8 mouse cellular contexts compared by ENCODE assay signal in genomic region chrX:36796163-36796581, GRCm38 (mm10). TPM values are rescaled to one million over a fixed set of nuclear protein-coding genes. Genes with fewer than 3 reads are reported as not detected.
DNase-seq lines count a peak whose midpoint lies in the region; ATAC-seq and TF ChIP-seq lines count a peak whose summit lies in the region.

No protein-coding gene starts in this region.

- H3K4me1 ChIP-seq in MEL (ENCODE audit: control insufficient read depth in 1 of 2, insufficient read depth in 2 of 2, low read length in 2 of 2): peaks cover 3% of the 10 kb centered on the region in 2 experiments; a peak in 3 of 4 replicates
- H3K4me1 ChIP-seq in hindbrain, embryonic 12.5 days: peaks cover 3% of the 10 kb centered on the region; the same call in 1 of the 2 replicates

- ATAC-seq in hindbrain, embryonic 12.5 days (ENCODE audit: low FRiP score): peak; percentile 78

- peaks cover 1 to 7% of the 10 kb centered on the region in 2 experiments; a peak in 3 of 4 replicates for H3K36me3 ChIP-seq in MEL (ENCODE audit: control insufficient read depth in 1 of 2, insufficient read depth in 2 of 2, low read length in 2 of 2)
- peaks cover 7% of the 10 kb centered on the region; the same call in 1 of the 2 replicates for H3K36me3 ChIP-seq in hindbrain, embryonic 12.5 days

- WGBS in hindbrain, embryonic 12.5 days: 13% methylated on average over 36 of the region's 41 CpGs

- H3K27me3 ChIP-seq in MEL (ENCODE audit: control insufficient read depth in 1 of 2, insufficient read depth in 2 of 2, low read length in 2 of 2): no peaks in the 10 kb centered on the region
- no peaks in the 10 kb centered on the region for H3K27me3 ChIP-seq in hindbrain, embryonic 12.5 days

- peak overlapping the region; percentile 99 for H3K9ac ChIP-seq in MEL (ENCODE audit: control insufficient read depth, low read depth, low read length, poor library complexity, severe bottlenecking)
- peak overlapping the region; percentile 78 for H3K9ac ChIP-seq in hindbrain, embryonic 12.5 days

- H3K4me3 ChIP-seq in MEL (ENCODE audit: control insufficient read depth in 1 of 2, insufficient read depth in 1 of 2, low read depth in 2 of 2, low read length in 2 of 2): peak overlapping the region; percentile 49 to 84
- H3K4me3 ChIP-seq in hindbrain, embryonic 12.5 days: peak overlapping the region; percentile 59

- DNase-seq in MEL (ENCODE audit: low read depth, low spot score): peak; percentile 77
- peak; percentile 87 for DNase-seq in cerebellum, adult 9-11 months
- DNase-seq in frontal cortex, postnatal 10 days (ENCODE audit: low spot score in 2 of 2): peak; percentile 74 to 81
- DNase-seq in layer of hippocampus, postnatal 25 days (ENCODE audit: extremely low spot score in 1 of 2, low spot score in 1 of 2): peak; percentile 69 to 80
- DNase-seq in lung, postnatal 14 days: peak; percentile 85
- DNase-seq in ovary, postnatal 36 days (ENCODE audit: low spot score): peak; percentile 82
- DNase-seq in thymus, postnatal 14 days: peak; percentile 86

- TF ChIP-seq EP300 in MEL (IDR thresholded peaks at IDR 0.05; ENCODE audit: low read depth in 1 of 2, low read length in 2 of 2): no peak

- peak; percentile 55 to 89 (median 66) for TF ChIP-seq CTCF in MEL (IDR thresholded peaks at IDR 0.05 in 2 of 3, conservative IDR thresholded peaks at IDR 0.05 in 1 of 3; ENCODE audit: control insufficient read depth in 1 of 3, insufficient read depth in 1 of 3, low read depth in 2 of 3, low read length in 3 of 3, poor library complexity in 1 of 3, severe bottlenecking in 1 of 3)

- peaks cover 15% of the 10 kb centered on the region for H3K79me2 ChIP-seq in MEL (ENCODE audit: control insufficient read depth, insufficient read depth, low read length, poor library complexity)

- no peak; a peak in 1 of 4 replicates for TF ChIP-seq POLR2A in MEL (IDR thresholded peaks at IDR 0.05; ENCODE audit: control insufficient read depth in 1 of 2, insufficient read depth in 1 of 2, low read depth in 1 of 2, low read length in 2 of 2, poor library complexity in 1 of 2)

- no peak for TF ChIP-seq RAD21 in MEL (IDR thresholded peaks at IDR 0.05; ENCODE audit: low read depth, low read length)

- H3K4me2 ChIP-seq in hindbrain, embryonic 12.5 days (replicated peaks): peak overlapping the region; percentile 51

- peak overlapping the region; percentile 93 for H3K27ac ChIP-seq in MEL (ENCODE audit: control insufficient read depth, low read depth, low read length)
- H3K27ac ChIP-seq in hindbrain, embryonic 12.5 days: peak overlapping the region; percentile 85

- no peaks in the 10 kb centered on the region for H3K9me3 ChIP-seq in MEL (replicated peaks; ENCODE audit: insufficient read depth, low read length)
- H3K9me3 ChIP-seq in hindbrain, embryonic 12.5 days (replicated peaks): no peaks in the 10 kb centered on the region

TF ChIP-seq in MEL, 35 proteins besides CTCF, POLR2A, EP300 and RAD21:
- TF ChIP-seq POLR2AphosphoS2 (IDR thresholded peaks at IDR 0.05; ENCODE audit: low read length) (0 out of 2 replicates have a peak, but pooled peaks have one; percentile 50), SIN3A (IDR thresholded peaks at IDR 0.05; ENCODE audit: low read length) (peak; percentile 33; the same call in 1 of the 2 replicates), UBTF (IDR thresholded peaks at IDR 0.05; ENCODE audit: borderline replicate concordance, insufficient read depth, low read depth, low read length) (no peak), HCFC1 (IDR thresholded peaks at IDR 0.05; ENCODE audit: low read depth, low read length) (peak; percentile 47), USF2 (IDR thresholded peaks at IDR 0.05; ENCODE audit: borderline replicate concordance in 1 of 2, insufficient read depth in 1 of 2, low read depth in 1 of 2, low read length in 2 of 2) (no peak), TBP (IDR thresholded peaks at IDR 0.05; ENCODE audit: low read depth, low read length) (no peak), MAX (IDR thresholded peaks at IDR 0.05; ENCODE audit: low read length) (peak; percentile 75), SMC3 (IDR thresholded peaks at IDR 0.05; ENCODE audit: low read depth, low read length) (no peak), USF1 (IDR thresholded peaks at IDR 0.05; ENCODE audit: low read depth, low read length) (peak; percentile 30; the same call in 1 of the 2 replicates), CHD2 (IDR thresholded peaks at IDR 0.05; ENCODE audit: low read length) (no peak), NRF1 (IDR thresholded peaks at IDR 0.05; ENCODE audit: insufficient read depth, low read depth, low read length, poor library complexity, severe bottlenecking) (0 out of 2 replicates have a peak, but pooled peaks have one; percentile 17), CHD1 (IDR thresholded peaks at IDR 0.05; ENCODE audit: low read depth, low read length) (peak; percentile 16; the same call in 1 of the 2 replicates), MYC (IDR thresholded peaks at IDR 0.05; ENCODE audit: low read depth, low read length) (peak; percentile 81), MXI1 (IDR thresholded peaks at IDR 0.05; ENCODE audit: low read depth, low read length) (peak; percentile 75)

RNA-seq across cellular contexts. Expression of gene Slc25a5, which starts 0.7 kb away (rescaled TPM):
- 704 and 776 TPM in 2 replicates for total RNA-seq in MEL (2012; rRNA removed)
- 1,000 to 10,000 TPM in 1 of 2 experiments, 100 to 1,000 TPM in 1; 263 to 1,006 TPM for polyA plus RNA-seq in MEL (2012; ENCODE audit: insufficient read depth in 1 of 2, insufficient read length in 2 of 2, low read depth in 1 of 2, low replicate concordance in 2 of 2, missing spikeins in 1 of 2)
- 537 and 566 TPM in 2 replicates for polyA plus RNA-seq in hindbrain, embryonic 12.5 days (2016; fragmentation: Nextera tagmentation; extraction: Ambion mirVana)
- total RNA-seq in layer of hippocampus, postnatal 25 days (2021): 100 to 1,000 TPM; 334 to 370 TPM

RNA-seq across cellular contexts. Expression of gene Slc25a43, which starts 52.7 kb away (rescaled TPM):
- total RNA-seq in MEL (2012; rRNA removed): 1.4 and 2.7 TPM in 2 replicates
- 1 to 10 TPM in 1 of 2 experiments, not detected in 1; 8.3 TPM for polyA plus RNA-seq in MEL (2012; ENCODE audit: insufficient read depth in 1 of 2, insufficient read length in 2 of 2, low read depth in 1 of 2, low replicate concordance in 2 of 2, missing spikeins in 1 of 2)
- polyA plus RNA-seq in hindbrain, embryonic 12.5 days (2016; fragmentation: Nextera tagmentation; extraction: Ambion mirVana): 0.42 and 1.2 TPM in 2 replicates
- under 1 TPM in 1 of 2 experiments, not detected in 1; 0.32 TPM for total RNA-seq in layer of hippocampus, postnatal 25 days (2021)

Comparison
In these comparisons a context has a peak if more than half of its experiments do, and no peak if none do; other contexts are left out.
1. Peak in every context shown above with its lines: DNase-seq, ATAC-seq, H3K4me3 ChIP-seq and H3K27ac ChIP-seq.